In genomic region chr10:99267621-99268020, GRCm38 (mm10) we compare ENCODE assay signal across 9 mouse cellular contexts. TPM values are rescaled to one million over a fixed set of nuclear protein-coding genes. Genes with fewer than 3 reads are reported as not detected.
DNase-seq lines count a peak whose midpoint lies in the region; ATAC-seq and TF ChIP-seq lines count a peak whose summit lies in the region.
"Had no signal": no experiment of that assay in that cellular context is flagged by ENCODE, and none has a peak within 500 bp of the region (broad histone marks: within the 10 kb centered on the region; RNA-seq: fewer than 3 reads in every experiment).

No protein-coding gene starts in this region.

- DNase-seq in kidney, adult 18-20 months: no peak
- no peak for DNase-seq in stomach, postnatal 0 days (ENCODE audit: low spot score)
- no peak for DNase-seq in cerebellum, adult 18-20 months
- DNase-seq in layer of hippocampus, postnatal 25 days (ENCODE audit: extremely low spot score in 1 of 2, low spot score in 1 of 2): no peak

- H3K36me3 ChIP-seq in kidney, embryonic 14.5 days (ENCODE audit: control insufficient read depth, insufficient read depth, low read length): peaks cover 16% of the 10 kb centered on the region; the same call in 1 of the 2 replicates
- peaks cover 6% of the 10 kb centered on the region; the same call in 1 of the 2 replicates for H3K36me3 ChIP-seq in stomach, embryonic 14.5 days (ENCODE audit: control insufficient read depth, insufficient read depth, low read length)
- H3K36me3 ChIP-seq in stomach, postnatal 0 days (ENCODE audit: control insufficient read depth, insufficient read depth, low read length): no peaks in the 10 kb centered on the region
- H3K36me3 ChIP-seq in hindbrain, embryonic 15.5 days: no peaks in the 10 kb centered on the region
- peaks cover 3% of the 10 kb centered on the region; the same call in 1 of the 2 replicates for H3K36me3 ChIP-seq in stomach, embryonic 16.5 days (ENCODE audit: control insufficient read depth, insufficient read depth, low read length)

- whole genome bisulfite sequencing in kidney, embryonic 14.5 days: 47% methylated on average over 1 of the region's 1 CpGs
- 41% methylated on average over 1 of the region's 1 CpGs for WGBS in stomach, embryonic 14.5 days
- 33% methylated on average over 1 of the region's 1 CpGs for WGBS in stomach, postnatal 0 days
- 82% methylated on average over 1 of the region's 1 CpGs for WGBS in hindbrain, embryonic 15.5 days
- 35% methylated on average over 1 of the region's 1 CpGs for WGBS in stomach, embryonic 16.5 days

- TF ChIP-seq EP300 in stomach, postnatal 0 days (optimal IDR thresholded peaks at IDR 0.05): no peak

- peaks cover 32% of the 10 kb centered on the region for H3K4me1 ChIP-seq in kidney, embryonic 14.5 days (ENCODE audit: control insufficient read depth, insufficient read depth, low read length)
- peaks cover 20% of the 10 kb centered on the region for H3K4me1 ChIP-seq in stomach, embryonic 14.5 days (ENCODE audit: control insufficient read depth, insufficient read depth, low read length)
- no peaks in the 10 kb centered on the region for H3K4me1 ChIP-seq in stomach, postnatal 0 days (replicated peaks; ENCODE audit: control insufficient read depth, insufficient read depth)
- peaks cover 44% of the 10 kb centered on the region for H3K4me1 ChIP-seq in hindbrain, embryonic 15.5 days (replicated peaks)
- H3K4me1 ChIP-seq in stomach, embryonic 16.5 days (ENCODE audit: control insufficient read depth, insufficient read depth, low read length): peaks cover 25% of the 10 kb centered on the region

- H3K9ac ChIP-seq in kidney, embryonic 14.5 days (ENCODE audit: low read depth, low read length): no peak overlapping the region
- H3K9ac ChIP-seq in stomach, embryonic 14.5 days (replicated peaks; ENCODE audit: low read depth, low read length): no peak overlapping the region
- no peak overlapping the region for H3K9ac ChIP-seq in stomach, postnatal 0 days (ENCODE audit: low read length)
- no peak overlapping the region for H3K9ac ChIP-seq in hindbrain, embryonic 15.5 days
- H3K9ac ChIP-seq in stomach, embryonic 16.5 days (ENCODE audit: low read length): no peak overlapping the region

- peak overlapping the region; percentile 13; the same call in 1 of the 2 replicates for H3K4me3 ChIP-seq in kidney, embryonic 14.5 days (ENCODE audit: low read length)
- H3K4me3 ChIP-seq in stomach, embryonic 14.5 days (ENCODE audit: low read depth, low read length): no peak overlapping the region
- H3K4me3 ChIP-seq in stomach, postnatal 0 days (ENCODE audit: low read depth, low read length): no peak overlapping the region
- H3K4me3 ChIP-seq in hindbrain, embryonic 15.5 days: no peak overlapping the region
- no peak overlapping the region for H3K4me3 ChIP-seq in stomach, embryonic 16.5 days (replicated peaks; ENCODE audit: low read length)

- no peaks in the 10 kb centered on the region for H3K27me3 ChIP-seq in kidney, embryonic 14.5 days (ENCODE audit: control insufficient read depth, insufficient read depth, low read length)
- H3K27me3 ChIP-seq in stomach, embryonic 14.5 days (ENCODE audit: control insufficient read depth, insufficient read depth, low read length): no peaks in the 10 kb centered on the region
- no peaks in the 10 kb centered on the region for H3K27me3 ChIP-seq in stomach, postnatal 0 days (ENCODE audit: control insufficient read depth, insufficient read depth, low read length)
- H3K27me3 ChIP-seq in hindbrain, embryonic 15.5 days: 0 out of 2 replicates have a peak, but pooled peaks cover 2% of the 10 kb centered on the region
- no peaks in the 10 kb centered on the region for H3K27me3 ChIP-seq in stomach, embryonic 16.5 days (ENCODE audit: control insufficient read depth, insufficient read depth, low read length)

- no peak overlapping the region; the same call in 1 of the 2 replicates for H3K4me2 ChIP-seq in kidney, embryonic 14.5 days (replicated peaks; ENCODE audit: low read depth, low read length)
- H3K4me2 ChIP-seq in stomach, embryonic 14.5 days (replicated peaks; ENCODE audit: low read depth, low read length): peak overlapping the region; percentile 13; the same call in 1 of the 2 replicates
- H3K4me2 ChIP-seq in stomach, postnatal 0 days (replicated peaks; ENCODE audit: low read depth): no peak overlapping the region
- peak overlapping the region; percentile 86 for H3K4me2 ChIP-seq in hindbrain, embryonic 15.5 days
- H3K4me2 ChIP-seq in stomach, embryonic 16.5 days (ENCODE audit: low read depth, low read length): peak overlapping the region; percentile 39

- TF ChIP-seq CTCF in stomach, postnatal 0 days (IDR thresholded peaks at IDR 0.05; ENCODE audit: low read depth): no peak

- H3K27ac ChIP-seq in kidney, embryonic 14.5 days (ENCODE audit: low read depth, low read length): peak overlapping the region; percentile 32; the same call in 1 of the 2 replicates
- peak overlapping the region; percentile 52; the same call in 1 of the 2 replicates for H3K27ac ChIP-seq in stomach, embryonic 14.5 days (ENCODE audit: low read length)
- H3K27ac ChIP-seq in stomach, postnatal 0 days (replicated peaks): no peak overlapping the region
- no peak overlapping the region for H3K27ac ChIP-seq in hindbrain, embryonic 15.5 days (replicated peaks)
- H3K27ac ChIP-seq in stomach, embryonic 16.5 days (ENCODE audit: low read length): peak overlapping the region; percentile 8; the same call in 1 of the 2 replicates

- ATAC-seq in kidney, embryonic 14.5 days (ENCODE audit: low FRiP score, low TSS enrichment): no peak
- ATAC-seq in stomach, embryonic 14.5 days (ENCODE audit: insufficient number of reproducible peaks, insufficient read depth, low FRiP score, low read depth): no peak
- ATAC-seq in stomach, postnatal 0 days (ENCODE audit: low FRiP score, low TSS enrichment): no peak
- ATAC-seq in hindbrain, embryonic 15.5 days (ENCODE audit: low FRiP score, low read depth): no peak
- no peak for ATAC-seq in stomach, embryonic 16.5 days (ENCODE audit: insufficient read depth, low FRiP score)

- H3K9me3 ChIP-seq in kidney, embryonic 14.5 days (ENCODE audit: control insufficient read depth, low read length): no peaks in the 10 kb centered on the region
- H3K9me3 ChIP-seq in stomach, embryonic 14.5 days (ENCODE audit: control insufficient read depth, low read depth, low read length): no peaks in the 10 kb centered on the region
- H3K9me3 ChIP-seq in stomach, postnatal 0 days (ENCODE audit: control insufficient read depth, low read length): no peaks in the 10 kb centered on the region
- H3K9me3 ChIP-seq in hindbrain, embryonic 15.5 days: no peaks in the 10 kb centered on the region
- H3K9me3 ChIP-seq in stomach, embryonic 16.5 days (replicated peaks; ENCODE audit: control insufficient read depth, low read length): no peaks in the 10 kb centered on the region
- H3K9me3 ChIP-seq: megakaryocyte, embryonic 14.5 days had no signal

RNA-seq across cellular contexts. Expression of gene Dusp6, which starts 4.6 kb away (rescaled TPM):
- polyA plus RNA-seq in kidney, embryonic 14.5 days (2014; fragmentation: Nextera tagmentation; extraction: Ambion mirVana): 87.7 and 98.5 TPM in 2 replicates
- 41.2 and 41.8 TPM in 2 replicates for polyA plus RNA-seq in stomach, embryonic 14.5 days (2014; fragmentation: Nextera tagmentation; extraction: Ambion mirVana)
- 17.4 and 18.7 TPM in 2 replicates for polyA plus RNA-seq in stomach, postnatal 0 days (2015; fragmentation: Nextera tagmentation; extraction: Ambion mirVana)
- polyA plus RNA-seq in hindbrain, embryonic 15.5 days (2015; fragmentation: Nextera tagmentation; extraction: Ambion mirVana): 25.4 and 28.9 TPM in 2 replicates
- 39.7 and 40.8 TPM in 2 replicates for polyA plus RNA-seq in stomach, embryonic 16.5 days (2015; fragmentation: Nextera tagmentation; extraction: Ambion mirVana)
- total RNA-seq in layer of hippocampus, postnatal 25 days (2021): 10 to 100 TPM; 74.9 to 93.5 TPM

Comparison
In these comparisons a context has a peak if more than half of its experiments do, and no peak if none do; other contexts are left out.
1. H3K27ac ChIP-seq: peak in kidney, embryonic 14.5 days (single experiment), stomach, embryonic 14.5 days (single experiment) and stomach, embryonic 16.5 days (single experiment); none in stomach, postnatal 0 days (single experiment) and hindbrain, embryonic 15.5 days (single experiment).
2. H3K4me2 ChIP-seq: peak in stomach, embryonic 14.5 days (single experiment), hindbrain, embryonic 15.5 days (single experiment) and stomach, embryonic 16.5 days (single experiment); none in kidney, embryonic 14.5 days (single experiment) and stomach, postnatal 0 days (single experiment).